Mouse (Mus musculus): ENCODE measurements around the gene Clca4b. TPM values are rescaled to one million over a fixed set of nuclear protein-coding genes. Genes with fewer than 3 reads are reported as not detected.
A peak's percentile ranks its signal among the peaks of the same experiment; 100 is the strongest.
"Not testable (repeated sequence)": the region's sequence is repeated elsewhere in the genome, so short reads cannot be mapped to it uniquely, and the experiment has no call there.

The Clca4b gene
- polyA plus RNA-seq, 1 experiment from 2014 or later, result not detected

DNA sequence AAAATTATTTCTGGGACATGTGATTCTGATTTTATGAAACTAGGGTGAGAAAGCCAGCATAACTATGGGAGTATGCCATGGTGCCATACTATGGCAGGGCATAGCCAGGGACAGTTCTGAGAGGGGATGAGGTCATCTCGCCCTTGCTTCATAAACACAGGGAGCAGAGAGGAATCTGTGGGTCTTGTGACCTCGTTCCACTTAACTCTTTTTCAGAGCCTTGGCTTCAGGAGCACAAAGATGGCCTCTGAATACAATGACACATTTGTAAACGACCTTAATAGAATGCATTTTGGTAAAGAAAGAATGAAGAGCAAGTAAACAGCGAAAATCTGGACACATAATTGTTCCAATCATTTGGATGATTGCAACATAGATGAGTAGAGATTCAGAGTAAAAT is 18.5 kb upstream of the Clca4b start:
- Histone ChIP-seq H3K27me3 (ENCODE audit: control insufficient read depth, insufficient read depth, low read length) (no peaks in the 10 kb centered on the region), H3K4me1 (ENCODE audit: control insufficient read depth in 2 of 2, insufficient read depth in 2 of 2, low read length in 2 of 2) (no peaks in the 10 kb centered on the region; a peak in 1 of 4 replicates), H3K27ac (replicated peaks in 1 of 2; ENCODE audit: control insufficient read depth in 1 of 2, insufficient read depth in 1 of 2, low read depth in 2 of 2, low read length in 2 of 2) (no peak overlapping the region), H3K36me3 (ENCODE audit: control insufficient read depth, insufficient read depth, low read length) (no peaks in the 10 kb centered on the region), H3K9ac (ENCODE audit: low read length) (no peak overlapping the region), H3K4me3 (ENCODE audit: control insufficient read depth in 1 of 2, insufficient read depth in 1 of 2, low read depth in 1 of 2, low read length in 2 of 2) (no peak overlapping the region), H3K9me3 (ENCODE audit: control insufficient read depth, low read length) (no peaks in the 10 kb centered on the region), H3K4me2 (ENCODE audit: low read length) (no peak overlapping the region)
- 65% methylated on average over 4 of the region's 4 CpGs for WGBS
- ATAC-seq (ENCODE audit: insufficient number of reproducible peaks, insufficient read depth, low FRiP score, low read depth), result no peak

DNA sequence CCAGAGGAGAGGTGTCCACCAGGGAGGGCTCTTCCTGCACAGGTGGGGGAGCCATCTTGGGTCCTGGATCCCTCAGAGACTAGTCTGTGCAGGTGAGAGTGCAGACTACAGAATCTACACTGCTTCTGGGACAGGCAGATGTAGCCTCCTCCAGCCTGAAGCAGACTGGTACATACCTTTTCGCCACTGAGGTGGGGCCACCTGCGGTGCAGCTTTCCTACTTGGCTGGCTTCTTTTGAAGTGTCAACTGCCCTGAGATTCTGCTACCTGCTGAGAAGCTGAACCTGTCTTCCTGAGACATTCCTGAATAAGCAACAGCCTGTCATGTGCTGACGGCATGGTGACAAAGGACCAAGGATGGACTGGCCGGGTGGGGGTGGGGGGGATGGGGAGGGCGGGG is 15.0 kb upstream of the Clca4b start:
- WGBS, result 16% methylated on average over 5 of the region's 5 CpGs

GRCm38 (mm10) chr3:144933625-144934024 is 1.3 kb upstream of the Clca4b start:
- not testable (repeated sequence) for H3K9ac ChIP-seq (ENCODE audit: low read length); ATAC-seq (ENCODE audit: insufficient number of reproducible peaks, insufficient read depth, low FRiP score, low read depth); H3K27ac ChIP-seq (replicated peaks in 1 of 2; ENCODE audit: control insufficient read depth in 1 of 2, insufficient read depth in 1 of 2, low read depth in 2 of 2, low read length in 2 of 2); H3K4me2 ChIP-seq (ENCODE audit: low read length); H3K4me1 ChIP-seq (ENCODE audit: control insufficient read depth in 2 of 2, insufficient read depth in 2 of 2, low read length in 2 of 2); H3K27me3 ChIP-seq (ENCODE audit: control insufficient read depth, insufficient read depth, low read length); H3K4me3 ChIP-seq (ENCODE audit: control insufficient read depth in 1 of 2, insufficient read depth in 1 of 2, low read depth in 1 of 2, low read length in 2 of 2); H3K9me3 ChIP-seq (ENCODE audit: control insufficient read depth, low read length); H3K36me3 ChIP-seq (ENCODE audit: control insufficient read depth, insufficient read depth, low read length)

More for the DNA sequence above, 15.0 kb upstream of the Clca4b start:
- not testable (repeated sequence) for ATAC-seq (ENCODE audit: insufficient number of reproducible peaks, insufficient read depth, low FRiP score, low read depth); H3K9me3 ChIP-seq (ENCODE audit: control insufficient read depth, low read length); H3K36me3 ChIP-seq (ENCODE audit: control insufficient read depth, insufficient read depth, low read length); H3K27ac ChIP-seq (replicated peaks in 1 of 2; ENCODE audit: control insufficient read depth in 1 of 2, insufficient read depth in 1 of 2, low read depth in 2 of 2, low read length in 2 of 2); H3K27me3 ChIP-seq (ENCODE audit: control insufficient read depth, insufficient read depth, low read length); H3K4me3 ChIP-seq (ENCODE audit: control insufficient read depth in 1 of 2, insufficient read depth in 1 of 2, low read depth in 1 of 2, low read length in 2 of 2); H3K4me1 ChIP-seq (ENCODE audit: control insufficient read depth in 2 of 2, insufficient read depth in 2 of 2, low read length in 2 of 2); H3K9ac ChIP-seq (ENCODE audit: low read length)
- peak overlapping the region; percentile 29; the same call in 1 of the 2 replicates for H3K4me2 ChIP-seq (ENCODE audit: low read length)

DNA sequence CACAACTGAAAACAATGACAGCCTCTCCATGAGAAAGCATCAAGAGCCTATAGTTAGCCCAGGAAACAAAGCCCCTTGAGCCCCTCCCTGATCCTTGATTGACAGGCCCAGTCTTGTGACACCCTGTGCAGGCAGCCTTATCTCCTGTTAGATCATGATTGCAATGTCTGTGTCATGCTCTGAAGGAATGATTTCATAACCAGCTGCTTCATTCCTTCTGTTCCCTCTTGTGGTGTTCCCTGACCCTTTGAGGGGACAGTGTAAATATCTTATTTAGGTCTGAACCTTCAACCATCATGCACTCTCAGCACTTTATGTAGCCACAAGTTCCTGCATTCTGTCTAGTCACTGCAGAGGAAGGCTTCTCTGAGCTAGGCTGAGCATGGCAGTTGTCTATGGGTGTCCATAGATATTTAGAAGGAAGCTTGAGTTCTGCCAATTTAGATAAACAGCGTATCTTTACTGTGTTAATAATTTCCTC is 722 bp upstream of the Clca4b start:
- Histone ChIP-seq H3K4me1 (ENCODE audit: control insufficient read depth in 2 of 2, insufficient read depth in 2 of 2, low read length in 2 of 2) (no peaks in the 10 kb centered on the region), H3K36me3 (ENCODE audit: control insufficient read depth, insufficient read depth, low read length) (no peaks in the 10 kb centered on the region), H3K9ac (ENCODE audit: low read length) (no peak overlapping the region), H3K4me2 (ENCODE audit: low read length) (no peak overlapping the region), H3K27me3 (ENCODE audit: control insufficient read depth, insufficient read depth, low read length) (no peaks in the 10 kb centered on the region), H3K4me3 (ENCODE audit: control insufficient read depth in 1 of 2, insufficient read depth in 1 of 2, low read depth in 1 of 2, low read length in 2 of 2) (no peak overlapping the region), H3K9me3 (ENCODE audit: control insufficient read depth, low read length) (no peaks in the 10 kb centered on the region), H3K27ac (replicated peaks in 1 of 2; ENCODE audit: control insufficient read depth in 1 of 2, insufficient read depth in 1 of 2, low read depth in 2 of 2, low read length in 2 of 2) (no peak overlapping the region)
- ATAC-seq (ENCODE audit: insufficient number of reproducible peaks, insufficient read depth, low FRiP score, low read depth), result no peak
- 83% methylated on average over 1 of the region's 1 CpGs for WGBS

- Histone ChIP-seq H3K36me3 (ENCODE audit: control insufficient read depth, insufficient read depth, low read length) (no peaks in the 10 kb centered on the region), H3K27me3 (ENCODE audit: control insufficient read depth, insufficient read depth, low read length) (no peaks in the 10 kb centered on the region), H3K9ac (ENCODE audit: low read length) (no peak overlapping the region), H3K27ac (replicated peaks in 1 of 2; ENCODE audit: control insufficient read depth in 1 of 2, insufficient read depth in 1 of 2, low read depth in 2 of 2, low read length in 2 of 2) (no peak overlapping the region), H3K4me3 (ENCODE audit: control insufficient read depth in 1 of 2, insufficient read depth in 1 of 2, low read depth in 1 of 2, low read length in 2 of 2) (no peak overlapping the region), H3K4me2 (ENCODE audit: low read length) (no peak overlapping the region), H3K9me3 (ENCODE audit: control insufficient read depth, low read length) (no peaks in the 10 kb centered on the region), H3K4me1 (ENCODE audit: control insufficient read depth in 2 of 2, insufficient read depth in 2 of 2, low read length in 2 of 2) (no peaks in the 10 kb centered on the region)
- 88% methylated on average over 2 of the region's 2 CpGs for WGBS
- no peak for ATAC-seq (ENCODE audit: insufficient number of reproducible peaks, insufficient read depth, low FRiP score, low read depth)
Observed at GRCm38 (mm10) chr3:144914014-144914413, 18.3 kb downstream of the Clca4b start.

DNA sequence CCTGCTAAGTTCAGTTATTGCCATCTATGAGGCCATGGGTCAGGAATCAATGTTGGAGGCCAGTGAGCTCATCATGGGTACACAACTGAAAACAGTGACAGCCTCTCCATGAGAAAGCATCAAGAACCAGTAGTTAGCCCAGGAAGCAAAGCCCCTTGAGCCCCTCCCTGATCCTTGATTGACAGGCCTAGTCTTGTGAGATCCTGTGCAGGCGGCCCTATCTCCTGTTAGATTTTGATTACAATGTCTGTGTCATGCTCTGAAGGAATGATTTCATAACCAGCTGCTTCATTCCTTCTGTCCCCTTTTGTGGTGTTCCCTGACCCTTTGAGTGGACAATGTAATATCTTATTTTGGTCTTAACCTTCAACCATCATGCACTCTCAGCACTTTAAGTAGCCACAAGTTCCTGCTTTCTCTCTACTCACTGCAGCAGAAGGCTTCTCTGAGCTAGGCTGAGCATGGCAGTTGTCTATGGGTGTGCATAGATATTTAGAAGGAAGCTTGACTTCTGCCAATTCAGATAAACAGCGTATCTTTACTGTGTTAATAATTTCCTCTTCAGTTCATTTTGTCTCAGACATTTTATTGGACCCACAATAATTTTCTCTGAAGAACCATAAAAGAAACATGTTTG is 35.2 kb downstream of the Clca4b start:
- Histone ChIP-seq H3K9ac (ENCODE audit: low read length) (no peak overlapping the region), H3K4me3 (ENCODE audit: control insufficient read depth in 1 of 2, insufficient read depth in 1 of 2, low read depth in 1 of 2, low read length in 2 of 2) (no peak overlapping the region), H3K27me3 (ENCODE audit: control insufficient read depth, insufficient read depth, low read length) (no peaks in the 10 kb centered on the region), H3K9me3 (ENCODE audit: control insufficient read depth, low read length) (no peaks in the 10 kb centered on the region), H3K4me2 (ENCODE audit: low read length) (no peak overlapping the region), H3K4me1 (ENCODE audit: control insufficient read depth in 2 of 2, insufficient read depth in 2 of 2, low read length in 2 of 2) (no peaks in the 10 kb centered on the region), H3K36me3 (ENCODE audit: control insufficient read depth, insufficient read depth, low read length) (no peaks in the 10 kb centered on the region), H3K27ac (replicated peaks in 1 of 2; ENCODE audit: control insufficient read depth in 1 of 2, insufficient read depth in 1 of 2, low read depth in 2 of 2, low read length in 2 of 2) (no peak overlapping the region)
- 69% methylated on average over 2 of the region's 2 CpGs for WGBS
- no peak for ATAC-seq (ENCODE audit: insufficient number of reproducible peaks, insufficient read depth, low FRiP score, low read depth)

GRCm38 (mm10) chr3:144890246-144890758 is 42.0 kb downstream of the Clca4b start:
- Histone ChIP-seq H3K4me1 (ENCODE audit: control insufficient read depth in 2 of 2, insufficient read depth in 2 of 2, low read length in 2 of 2) (no peaks in the 10 kb centered on the region), H3K27ac (replicated peaks in 1 of 2; ENCODE audit: control insufficient read depth in 1 of 2, insufficient read depth in 1 of 2, low read depth in 2 of 2, low read length in 2 of 2) (no peak overlapping the region), H3K4me3 (ENCODE audit: control insufficient read depth in 1 of 2, insufficient read depth in 1 of 2, low read depth in 1 of 2, low read length in 2 of 2) (no peak overlapping the region), H3K27me3 (ENCODE audit: control insufficient read depth, insufficient read depth, low read length) (no peaks in the 10 kb centered on the region), H3K4me2 (ENCODE audit: low read length) (no peak overlapping the region), H3K9me3 (ENCODE audit: control insufficient read depth, low read length) (no peaks in the 10 kb centered on the region), H3K9ac (ENCODE audit: low read length) (no peak overlapping the region), H3K36me3 (ENCODE audit: control insufficient read depth, insufficient read depth, low read length) (no peaks in the 10 kb centered on the region)
- WGBS, result 59% methylated on average over 2 of the region's 2 CpGs
- ATAC-seq (ENCODE audit: insufficient number of reproducible peaks, insufficient read depth, low FRiP score, low read depth), result no peak

GRCm38 (mm10) chr3:144886957-144887356 is 45.4 kb downstream of the Clca4b start:
- no peaks in the 10 kb centered on the region for H3K9me3 ChIP-seq (ENCODE audit: control insufficient read depth, low read length)
- H3K27ac ChIP-seq (replicated peaks in 1 of 2; ENCODE audit: control insufficient read depth in 1 of 2, insufficient read depth in 1 of 2, low read depth in 2 of 2, low read length in 2 of 2), result no peak overlapping the region
- no peaks in the 10 kb centered on the region for H3K36me3 ChIP-seq (ENCODE audit: control insufficient read depth, insufficient read depth, low read length)
- ATAC-seq (ENCODE audit: insufficient number of reproducible peaks, insufficient read depth, low FRiP score, low read depth), result no peak
- no peak overlapping the region for H3K9ac ChIP-seq (ENCODE audit: low read length)
- H3K27me3 ChIP-seq (ENCODE audit: control insufficient read depth, insufficient read depth, low read length), result no peaks in the 10 kb centered on the region
- H3K4me3 ChIP-seq (ENCODE audit: control insufficient read depth in 1 of 2, insufficient read depth in 1 of 2, low read depth in 1 of 2, low read length in 2 of 2), result no peak overlapping the region
- no peaks in the 10 kb centered on the region for H3K4me1 ChIP-seq (ENCODE audit: control insufficient read depth in 2 of 2, insufficient read depth in 2 of 2, low read length in 2 of 2)
- no peak overlapping the region for H3K4me2 ChIP-seq (ENCODE audit: low read length)

All from heart, embryonic 14.5 days (tissue).